ENCODE assay signal across 15 mouse cellular contexts in genomic region chr9:64542246-64542645, GRCm38 (mm10).
"Had no signal": no experiment of that assay in that cellular context is flagged by ENCODE, and none has a peak within 500 bp of the region (broad histone marks: within the 10 kb centered on the region; RNA-seq: fewer than 3 reads in every experiment).

No protein-coding gene starts in this region.

- ATAC-seq: intestine, embryonic 16.5 days; midbrain, embryonic 16.5 days had no signal

- H3K4me3 ChIP-seq: kidney, embryonic 15.5 days; left cerebral cortex, adult 2 months; limb, embryonic 15.5 days; neural tube, embryonic 13.5 days; stomach, embryonic 15.5 days had no signal

- H3K36me3 ChIP-seq: kidney, embryonic 15.5 days; limb, embryonic 15.5 days; neural tube, embryonic 13.5 days; stomach, embryonic 15.5 days had no signal

- DNase-seq: kidney, adult 2 months; kidney, postnatal 14 days; retina, postnatal 1 day; right cerebral cortex, postnatal 4 days; spleen, adult 18-20 months; thymus, adult 2 months; thymus, postnatal 25 days had no signal

- H3K4me2 ChIP-seq: kidney, embryonic 15.5 days; limb, embryonic 15.5 days; neural tube, embryonic 13.5 days; stomach, embryonic 15.5 days had no signal

- H3K27ac ChIP-seq: kidney, embryonic 15.5 days; left cerebral cortex, adult 2 months; limb, embryonic 15.5 days; liver, embryonic 14.5 days; neural tube, embryonic 13.5 days; stomach, embryonic 15.5 days had no signal

- H3K9me3 ChIP-seq: kidney, embryonic 15.5 days; limb, embryonic 15.5 days; neural tube, embryonic 13.5 days; stomach, embryonic 15.5 days had no signal

- H3K4me1 ChIP-seq: limb, embryonic 15.5 days; stomach, embryonic 15.5 days had no signal

- H3K9ac ChIP-seq: kidney, embryonic 15.5 days; limb, embryonic 15.5 days; liver, embryonic 14.5 days; neural tube, embryonic 13.5 days; stomach, embryonic 15.5 days had no signal
